Mouse (Mus musculus) brain, embryonic 14.5 days (tissue): ENCODE results near the gene Shcbp1l.

Experiments
- CTCF ChIP-seq: fragments of 200-500 bp; IDR thresholded peaks from 2 replicates; pipeline ENCODE4 v1.5.1; 2012; ENCODE audit warnings: inconsistent platforms, mild to moderate bottlenecking, moderate library complexity, borderline replicate concordance; ENCODE audit not compliant: insufficient read depth, insufficient read length; ENCODE audit errors: extremely low read depth
- POLR2A ChIP-seq: fragments of 200-500 bp; IDR thresholded peaks from 2 replicates; pipeline ENCODE4 v1.6.1; 2012; ENCODE audit warnings: mild to moderate bottlenecking, inconsistent platforms, borderline replicate concordance; ENCODE audit not compliant: poor library complexity, insufficient read depth, insufficient read length, severe bottlenecking; ENCODE audit errors: extremely low read depth

GRCm38 (mm10) chr1:153437536-153437935 is 12.6 kb downstream of the Shcbp1l start:
- TF ChIP-seq POLR2A (no peak), CTCF (no peak)
